Mouse (Mus musculus): ENCODE data around the gene Gng10.

Gng10 gene

GRCm38 (mm10) chr4:59034918-59035785 is at the start of gene Gng10:
Gng10 (plus strand) TSS chr4:59035088.
- DNase-seq (ENCODE audit: low read depth, low spot score): peak; percentile 79

- peak; percentile 76 for DNase-seq (ENCODE audit: low read depth, low spot score)
These were observed 49.7 kb upstream of the Gng10 start for GRCm38 (mm10) chr4:58985157-58985648.

GRCm38 (mm10) chr4:58986540-58987190 is 48.2 kb upstream of the Gng10 start, which contains the start of gene Ptgr1:
Ptgr1 (minus strand) TSS chr4:58987119.
- DNase-seq (ENCODE audit: low read depth, low spot score): peak; percentile 90

- peak; percentile 41 for DNase-seq (ENCODE audit: low read depth, low spot score)
These were observed 45.5 kb upstream of the Gng10 start for GRCm38 (mm10) chr4:58989303-58989898.

GRCm38 (mm10) chr4:58990609-58991434 is 44.1 kb upstream of the Gng10 start:
- DNase-seq (ENCODE audit: low read depth, low spot score): no peak

- no peak for DNase-seq (ENCODE audit: low read depth, low spot score)
These were observed 42.7 kb upstream of the Gng10 start for GRCm38 (mm10) chr4:58992195-58992594.

GRCm38 (mm10) chr4:58994762-58995161 is 40.1 kb upstream of the Gng10 start, which contains the start of gene Dnajc25:
Dnajc25 (plus strand) TSS chr4:58995062.
- DNase-seq (ENCODE audit: low read depth, low spot score): no peak

- no peak for DNase-seq (ENCODE audit: low read depth, low spot score)
These were observed 39.6 kb upstream of the Gng10 start for GRCm38 (mm10) chr4:58995251-58995693.

GRCm38 (mm10) chr4:58997081-58997480 is 37.8 kb upstream of the Gng10 start:
- DNase-seq (ENCODE audit: low read depth, low spot score): no peak

- DNase-seq (ENCODE audit: low read depth, low spot score): no peak
These were observed 36.2 kb upstream of the Gng10 start for GRCm38 (mm10) chr4:58998688-58999087.

- peak; percentile 88 for DNase-seq (ENCODE audit: low read depth, low spot score)
These were observed 35.2 kb upstream of the Gng10 start for GRCm38 (mm10) chr4:58999686-59000085.

- peak; percentile 69 for DNase-seq (ENCODE audit: low read depth, low spot score)
These were observed 34.3 kb upstream of the Gng10 start for GRCm38 (mm10) chr4:59000614-59001013.

- peak; percentile 96 for DNase-seq (ENCODE audit: low read depth, low spot score)
These were observed 31.7 kb upstream of the Gng10 start, which contains the start of gene Gm20503 for GRCm38 (mm10) chr4:59002948-59003805. Gm20503 (plus strand) TSS chr4:59003210.

- no peak for DNase-seq (ENCODE audit: low read depth, low spot score)
These were observed 31.1 kb upstream of the Gng10 start for GRCm38 (mm10) chr4:59003806-59004200.

- no peak for DNase-seq (ENCODE audit: low read depth, low spot score)
These were observed 28.7 kb upstream of the Gng10 start for GRCm38 (mm10) chr4:59006211-59006610.

GRCm38 (mm10) chr4:59007016-59007415 is 27.9 kb upstream of the Gng10 start:
- DNase-seq (ENCODE audit: low read depth, low spot score): peak; percentile 70

GRCm38 (mm10) chr4:59007974-59008373 is 26.9 kb upstream of the Gng10 start:
- no peak for DNase-seq (ENCODE audit: low read depth, low spot score)

GRCm38 (mm10) chr4:59009186-59009585 is 25.7 kb upstream of the Gng10 start:
- no peak for DNase-seq (ENCODE audit: low read depth, low spot score)

GRCm38 (mm10) chr4:59009696-59010095 is 25.2 kb upstream of the Gng10 start:
- DNase-seq (ENCODE audit: low read depth, low spot score): no peak

- DNase-seq (ENCODE audit: low read depth, low spot score): no peak
These were observed 23.4 kb upstream of the Gng10 start for GRCm38 (mm10) chr4:59011446-59011845.

All from brain, adult 2 months (tissue).